Mouse (Mus musculus): Measurements from ENCODE around the gene 2010111I01Rik. TPM values are rescaled to one million over a fixed set of nuclear protein-coding genes. Genes with fewer than 3 reads are reported as not detected.
A peak's percentile ranks its signal among the peaks of the same experiment; 100 is the strongest.

The 2010111I01Rik gene
- total and polyA plus RNA-seq, 3 experiments: 13.3 to 19.8 (median 14.4) TPM

- in situ Hi-C loops (cut with MboI; ENCODE audit: low pct_ligation_motif_present, low pct_unique_long_range_greater_than_20kb, low sequenced_read_pairs): no loop called here
Observed at GRCm38 (mm10) chr13:63092874-63093273, 128.2 kb downstream of the 2010111I01Rik start.

GRCm38 (mm10) chr13:63093636-63094035, 128.9 kb downstream of the 2010111I01Rik start:
- H3K4me1 ChIP-seq (ENCODE audit: control insufficient read depth in 1 of 2, insufficient read depth in 2 of 2): peaks cover 5 to 28% of the 10 kb centered on the region in 2 experiments
- H3K36me3 ChIP-seq (replicated peaks in 1 of 2; ENCODE audit: control insufficient read depth in 1 of 2, insufficient read depth in 1 of 2, low read length in 1 of 2): no peaks in the 10 kb centered on the region
- in situ Hi-C loops (cut with MboI; ENCODE audit: low pct_ligation_motif_present, low pct_unique_long_range_greater_than_20kb, low sequenced_read_pairs) (no loop called here), dilution Hi-C loops (cut with MboI; ENCODE audit: extremely low pct_ligation_motif_present, extremely low pct_unique_long_range_greater_than_20kb, low sequenced_read_pairs) (no loop called here)
- no peak overlapping the region for H3K27ac ChIP-seq (ENCODE audit: insufficient read depth, low read depth)
- H3K79me2 ChIP-seq (replicated peaks; ENCODE audit: control insufficient read depth, extremely low read depth, insufficient read depth, poor library complexity, severe bottlenecking): no peaks in the 10 kb centered on the region
- no peak for DNase-seq (ENCODE audit: extremely low read depth)
- H3K4me3 ChIP-seq (replicated peaks in 1 of 3; ENCODE audit: low read depth in 2 of 3, low read length in 2 of 3, poor library complexity in 1 of 3): no peak overlapping the region
- no peak for TF ChIP-seq BHLHE40 (IDR thresholded peaks at IDR 0.05; ENCODE audit: low read depth, low read length)
- no peaks in the 10 kb centered on the region for H3K27me3 ChIP-seq (replicated peaks)
- no peak overlapping the region for H3K9ac ChIP-seq (ENCODE audit: insufficient read depth, low read depth)
- H3K4me2 ChIP-seq (ENCODE audit: insufficient read depth, low read depth, poor library complexity, severe bottlenecking): no peak overlapping the region
- no peaks in the 10 kb centered on the region for H3K9me3 ChIP-seq (replicated peaks; ENCODE audit: low read length)

More at GRCm38 (mm10) chr13:63092874-63093273, 128.2 kb downstream of the 2010111I01Rik start:
- no peak overlapping the region for H3K27ac ChIP-seq (ENCODE audit: insufficient read depth, low read depth)
- no peaks in the 10 kb centered on the region for H3K79me2 ChIP-seq (replicated peaks; ENCODE audit: control insufficient read depth, extremely low read depth, insufficient read depth, poor library complexity, severe bottlenecking)
- H3K9ac ChIP-seq (ENCODE audit: insufficient read depth, low read depth): no peak overlapping the region
- peaks cover 5 to 28% of the 10 kb centered on the region in 2 experiments for H3K4me1 ChIP-seq (ENCODE audit: control insufficient read depth in 1 of 2, insufficient read depth in 2 of 2)
- no peak overlapping the region for H3K4me3 ChIP-seq (replicated peaks in 1 of 3; ENCODE audit: low read depth in 2 of 3, low read length in 2 of 3, poor library complexity in 1 of 3)
- no peaks in the 10 kb centered on the region for H3K9me3 ChIP-seq (replicated peaks; ENCODE audit: low read length)
- no peaks in the 10 kb centered on the region for H3K36me3 ChIP-seq (replicated peaks in 1 of 2; ENCODE audit: control insufficient read depth in 1 of 2, insufficient read depth in 1 of 2, low read length in 1 of 2)
- TF ChIP-seq MYC (IDR thresholded peaks at IDR 0.05; ENCODE audit: low read depth, low read length) (no peak), E2F4 (IDR thresholded peaks at IDR 0.05; ENCODE audit: insufficient replicate concordance, low read depth, low read length) (no peak), RCOR1 (conservative IDR thresholded peaks at IDR 0.05; ENCODE audit: low read depth, low read length) (no peak), TCF12 (IDR thresholded peaks at IDR 0.05; ENCODE audit: low read depth, low read length) (no peak), MXI1 (IDR thresholded peaks at IDR 0.05; ENCODE audit: low read depth, low read length) (no peak), RAD21 (IDR thresholded peaks at IDR 0.05; ENCODE audit: low read depth, low read length) (no peak), GABPA (IDR thresholded peaks at IDR 0.05; ENCODE audit: insufficient replicate concordance, low read depth, low read length) (no peak), CHD2 (IDR thresholded peaks at IDR 0.05; ENCODE audit: low read length) (no peak), MAZ (IDR thresholded peaks at IDR 0.05; ENCODE audit: low read depth, low read length) (no peak)
- DNase-seq (ENCODE audit: extremely low read depth): no peak
- dilution Hi-C loops (cut with MboI; ENCODE audit: extremely low pct_ligation_motif_present, extremely low pct_unique_long_range_greater_than_20kb, low sequenced_read_pairs): no loop called here
- no peak overlapping the region for H3K4me2 ChIP-seq (ENCODE audit: insufficient read depth, low read depth, poor library complexity, severe bottlenecking)
- H3K27me3 ChIP-seq (replicated peaks): no peaks in the 10 kb centered on the region

GRCm38 (mm10) chr13:63094317-63095131, 129.8 kb downstream of the 2010111I01Rik start:
- Histone ChIP-seq H3K9me3 (replicated peaks; ENCODE audit: low read length) (no peaks in the 10 kb centered on the region), H3K36me3 (replicated peaks in 1 of 2; ENCODE audit: control insufficient read depth in 1 of 2, insufficient read depth in 1 of 2, low read length in 1 of 2) (no peaks in the 10 kb centered on the region), H3K27ac (ENCODE audit: insufficient read depth, low read depth) (no peak overlapping the region), H3K9ac (ENCODE audit: insufficient read depth, low read depth) (0 out of 2 replicates have a peak overlapping the region, but pooled peaks have one; percentile 24), H3K4me3 (replicated peaks in 1 of 3; ENCODE audit: low read depth in 2 of 3, low read length in 2 of 3, poor library complexity in 1 of 3) (no peak overlapping the region), H3K27me3 (replicated peaks) (no peaks in the 10 kb centered on the region), H3K4me1 (ENCODE audit: control insufficient read depth in 1 of 2, insufficient read depth in 2 of 2) (peaks cover 5 to 28% of the 10 kb centered on the region in 2 experiments), H3K79me2 (replicated peaks; ENCODE audit: control insufficient read depth, extremely low read depth, insufficient read depth, poor library complexity, severe bottlenecking) (no peaks in the 10 kb centered on the region), H3K4me2 (ENCODE audit: insufficient read depth, low read depth, poor library complexity, severe bottlenecking) (peak overlapping the region; percentile 42; the same call in 1 of the 2 replicates)
- in situ Hi-C loops (cut with MboI; ENCODE audit: low pct_ligation_motif_present, low pct_unique_long_range_greater_than_20kb, low sequenced_read_pairs): no loop called here
- TF ChIP-seq USF2 (conservative IDR thresholded peaks at IDR 0.05; ENCODE audit: low read depth, low read length) (no peak), JUN (IDR thresholded peaks at IDR 0.05; ENCODE audit: insufficient read depth, low read depth, low read length) (no peak), EP300 (IDR thresholded peaks at IDR 0.05; ENCODE audit: low read length) (no peak), RAD21 (IDR thresholded peaks at IDR 0.05; ENCODE audit: low read depth, low read length) (no peak), MAZ (IDR thresholded peaks at IDR 0.05; ENCODE audit: low read depth, low read length) (no peak), ETS1 (conservative IDR thresholded peaks at IDR 0.05; ENCODE audit: low read depth, low read length) (no peak), PAX5 (IDR thresholded peaks at IDR 0.05; ENCODE audit: low read length) (no peak), KAT2A (IDR thresholded peaks at IDR 0.05; ENCODE audit: insufficient replicate concordance, low read length) (no peak), RCOR1 (conservative IDR thresholded peaks at IDR 0.05; ENCODE audit: low read depth, low read length) (no peak), CHD2 (IDR thresholded peaks at IDR 0.05; ENCODE audit: low read length) (no peak), TCF12 (IDR thresholded peaks at IDR 0.05; ENCODE audit: low read depth, low read length) (no peak), MEF2A (IDR thresholded peaks at IDR 0.05; ENCODE audit: borderline replicate concordance, low read depth, low read length) (no peak; the same call in 1 of the 2 replicates), SIN3A (IDR thresholded peaks at IDR 0.05; ENCODE audit: low read length) (no peak)
- peak; percentile 17 for DNase-seq (ENCODE audit: extremely low read depth)
- dilution Hi-C loops (cut with MboI; ENCODE audit: extremely low pct_ligation_motif_present, extremely low pct_unique_long_range_greater_than_20kb, low sequenced_read_pairs): no loop called here

Data from CH12.LX (cell line).